Mouse (Mus musculus) urinary bladder, adult 2 months (tissue): Measurements from ENCODE around the gene Stxbp1. TPM values are rescaled to one million over a fixed set of nuclear protein-coding genes. Genes with fewer than 3 reads are reported as not detected.

Experiments
- DNase-seq: peaks from one replicate; pipeline ENCODE4 v3.0.0; 2022; ENCODE audit warnings: low spot score
- polyA plus RNA-seq: library from polyadenylated mRNA; depleted of rRNA; stranded (reverse); fragments of >200 nt; gene quantifications from 2 replicates; pipeline ENCODE4 v1.2.3, GENCODE M21; 2012; rRNA removed

Gene Stxbp1
- 15.8 and 19.8 TPM in 2 replicates for polyA plus RNA-seq

- DNase-seq = peak; percentile 78
Observed at GRCm38 (mm10) chr2:32846805-32847467, at the start of gene Stxbp1. TSS of gene Stxbp1 (minus strand) at chr2:32847245.

GRCm38 (mm10) chr2:32896507-32897147 is 49.6 kb upstream of the Stxbp1 start:
- no peak for DNase-seq

- no peak for DNase-seq
Observed at GRCm38 (mm10) chr2:32895606-32896106, 48.6 kb upstream of the Stxbp1 start.

- DNase-seq = no peak
Observed at GRCm38 (mm10) chr2:32894097-32894496, 47.1 kb upstream of the Stxbp1 start.

- DNase-seq = no peak
Observed at GRCm38 (mm10) chr2:32892490-32892889, 45.4 kb upstream of the Stxbp1 start.

GRCm38 (mm10) chr2:32891278-32891677 is 44.2 kb upstream of the Stxbp1 start:
- DNase-seq = no peak

- DNase-seq = no peak
Observed at GRCm38 (mm10) chr2:32890280-32890679, 43.2 kb upstream of the Stxbp1 start.

- no peak for DNase-seq
Observed at GRCm38 (mm10) chr2:32888551-32888950, 41.5 kb upstream of the Stxbp1 start.

GRCm38 (mm10) chr2:32888029-32888428 is 41.0 kb upstream of the Stxbp1 start:
- DNase-seq = no peak

- no peak for DNase-seq
Observed at GRCm38 (mm10) chr2:32884745-32885144, 37.7 kb upstream of the Stxbp1 start.

GRCm38 (mm10) chr2:32882283-32883043 is 35.4 kb upstream of the Stxbp1 start:
- DNase-seq = no peak

GRCm38 (mm10) chr2:32881723-32882122 is 34.7 kb upstream of the Stxbp1 start:
- no peak for DNase-seq

- no peak for DNase-seq
Observed at GRCm38 (mm10) chr2:32881054-32881453, 34.0 kb upstream of the Stxbp1 start.

- DNase-seq = no peak
Observed at GRCm38 (mm10) chr2:32879593-32879992, 32.5 kb upstream of the Stxbp1 start.

- DNase-seq = peak; percentile 46
Observed at GRCm38 (mm10) chr2:32878396-32878795, 31.4 kb upstream of the Stxbp1 start.

GRCm38 (mm10) chr2:32877761-32878393 is 30.8 kb upstream of the Stxbp1 start:
- no peak for DNase-seq

GRCm38 (mm10) chr2:32877303-32877702 is 30.3 kb upstream of the Stxbp1 start:
- DNase-seq = no peak

- DNase-seq = peak; percentile 36
Observed at GRCm38 (mm10) chr2:32876490-32877302, 29.7 kb upstream of the Stxbp1 start.

- DNase-seq = peak; percentile 73
Observed at GRCm38 (mm10) chr2:32875675-32876489, 28.8 kb upstream of the Stxbp1 start, which contains the start of gene Fam129b. TSS of gene Fam129b (plus strand) at chr2:32876114.
